Mouse (Mus musculus) midbrain, embryonic 16.5 days (tissue): ENCODE data around the gene Epha6. TPM values are rescaled to one million over a fixed set of nuclear protein-coding genes. Genes with fewer than 3 reads are reported as not detected.
A peak's percentile ranks its signal among the peaks of the same experiment; 100 is the strongest.

ENCODE experiments used
- ATAC-seq: fragments of 200-750 bp; cut with Nextera tagmentation; 2 replicates; pipeline ENCODE4 v1.8.0; 2017; ENCODE audit warnings: moderate TSS enrichment
- H3K27ac ChIP-seq: fragments of 300-500 bp; sonication (generic); 2 replicates; pipeline ENCODE4 v1.5.1; 2014; ENCODE audit warnings: mild to moderate bottlenecking, low read length, mixed read lengths
- H3K27me3 ChIP-seq: fragments of 300-500 bp; sonication (generic); 2 replicates; pipeline ENCODE4 v1.6.1; 2014; ENCODE audit warnings: low read depth, low read length, mixed read lengths; ENCODE audit not compliant: control insufficient read depth, insufficient read depth
- H3K36me3 ChIP-seq: fragments of 300-500 bp; sonication (generic); 2 replicates; pipeline ENCODE4 v1.6.1; 2014; ENCODE audit warnings: mild to moderate bottlenecking, low read length, moderate library complexity, mixed read lengths; ENCODE audit not compliant: control insufficient read depth, insufficient read depth
- H3K4me1 ChIP-seq: fragments of 300-500 bp; sonication (generic); 2 replicates; pipeline ENCODE4 v1.6.1; 2014; ENCODE audit warnings: mild to moderate bottlenecking, low read length, mixed read lengths; ENCODE audit not compliant: control insufficient read depth, insufficient read depth
- H3K4me2 ChIP-seq: fragments of 300-500 bp; sonication (generic); 2 replicates; pipeline ENCODE4 v1.6.1; 2014; ENCODE audit warnings: mild to moderate bottlenecking, low read length, mixed read lengths
- H3K4me3 ChIP-seq: fragments of 300-500 bp; sonication (generic); 2 replicates; pipeline ENCODE4 v1.5.1; 2014; ENCODE audit warnings: low read depth, mild to moderate bottlenecking, low read length, moderate library complexity, mixed read lengths
- H3K9ac ChIP-seq: fragments of 300-500 bp; sonication (generic); 2 replicates; pipeline ENCODE4 v1.6.1; 2014; ENCODE audit warnings: low read depth, low read length, mixed read lengths
- H3K9me3 ChIP-seq: fragments of 300-500 bp; sonication (generic); replicated peaks from 2 replicates; pipeline ENCODE4 v1.6.1; 2014; ENCODE audit warnings: mild to moderate bottlenecking, low read length, mixed read lengths; ENCODE audit not compliant: control insufficient read depth, poor library complexity, severe bottlenecking
- WGBS: fragments of 180-500 bp; shearing (Covaris S2); extraction: QIAGEN DNeasy Blood & Tissue Kit; methylation state at CpG from one replicate; pipeline ENCODE4 v1.1.7; 2014; 5-methylcytosine and 5-hydroxymethylcytosine counted together
- polyA plus RNA-seq: library from polyadenylated mRNA; unstranded; fragments of >200 nt; fragmentation: Nextera tagmentation; extraction: Ambion mirVana; gene quantifications from 2 replicates; pipeline ENCODE4 v1.2.1, GENCODE M21; 2015

Gene Epha6
- polyA plus RNA-seq, 1 experiment from 2014 or later, result 6.4 TPM

- Histone ChIP-seq H3K9me3 (no peaks in the 10 kb centered on the region), H3K4me3 (no peak overlapping the region), H3K27ac (no peak overlapping the region), H3K27me3 (no peaks in the 10 kb centered on the region), H3K36me3 (no peaks in the 10 kb centered on the region), H3K4me2 (no peak overlapping the region), H3K4me1 (no peaks in the 10 kb centered on the region), H3K9ac (no peak overlapping the region)
- no peak for ATAC-seq
These were observed 67.1 kb downstream of the Epha6 start for GRCm38 (mm10) chr16:60538233-60538632.

- Histone ChIP-seq H3K9ac (no peak overlapping the region), H3K36me3 (no peaks in the 10 kb centered on the region), H3K9me3 (no peaks in the 10 kb centered on the region), H3K4me1 (peaks cover 2% of the 10 kb centered on the region; the same call in 1 of the 2 replicates), H3K4me2 (no peak overlapping the region), H3K4me3 (no peak overlapping the region), H3K27ac (no peak overlapping the region), H3K27me3 (no peaks in the 10 kb centered on the region)
- WGBS, result 23% methylated on average over 3 of the region's 3 CpGs
- ATAC-seq, result no peak
These were observed 95.6 kb downstream of the Epha6 start for GRCm38 (mm10) chr16:60509707-60510106.

GRCm38 (mm10) chr16:60499567-60499966, 105.8 kb downstream of the Epha6 start:
- Histone ChIP-seq H3K4me2 (no peak overlapping the region), H3K27ac (no peak overlapping the region), H3K4me3 (no peak overlapping the region), H3K9ac (no peak overlapping the region), H3K36me3 (no peaks in the 10 kb centered on the region), H3K9me3 (no peaks in the 10 kb centered on the region), H3K27me3 (no peaks in the 10 kb centered on the region), H3K4me1 (no peaks in the 10 kb centered on the region)
- 97% methylated on average over 1 of the region's 1 CpGs for WGBS
- no peak for ATAC-seq

- no peaks in the 10 kb centered on the region for H3K4me1 ChIP-seq
- no peak overlapping the region for H3K4me3 ChIP-seq
- H3K27ac ChIP-seq, result no peak overlapping the region
- H3K4me2 ChIP-seq, result no peak overlapping the region
- H3K27me3 ChIP-seq, result no peaks in the 10 kb centered on the region
- H3K9me3 ChIP-seq, result no peaks in the 10 kb centered on the region
- H3K9ac ChIP-seq, result no peak overlapping the region
- H3K36me3 ChIP-seq, result no peaks in the 10 kb centered on the region
- no peak for ATAC-seq
These were observed 129.6 kb downstream of the Epha6 start for GRCm38 (mm10) chr16:60475776-60476175.

- WGBS, result 64% methylated on average over 7 of the region's 7 CpGs
- no peaks in the 10 kb centered on the region for H3K9me3 ChIP-seq
- H3K4me1 ChIP-seq, result no peaks in the 10 kb centered on the region
- H3K27me3 ChIP-seq, result no peaks in the 10 kb centered on the region
- no peak overlapping the region for H3K9ac ChIP-seq
- no peak overlapping the region for H3K4me2 ChIP-seq
- no peaks in the 10 kb centered on the region for H3K36me3 ChIP-seq
- H3K27ac ChIP-seq, result no peak overlapping the region
- no peak overlapping the region for H3K4me3 ChIP-seq
- peak; percentile 84; the same call in 1 of the 2 replicates for ATAC-seq
These were observed 137.0 kb downstream of the Epha6 start for GRCm38 (mm10) chr16:60468200-60468785.

GRCm38 (mm10) chr16:60435283-60435682, 170.0 kb downstream of the Epha6 start:
- H3K4me1 ChIP-seq, result no peaks in the 10 kb centered on the region
- WGBS, result 86% methylated on average over 1 of the region's 1 CpGs
- no peak for ATAC-seq

GRCm38 (mm10) chr16:60434241-60434640, 171.1 kb downstream of the Epha6 start:
- no peaks in the 10 kb centered on the region for H3K36me3 ChIP-seq
- no peak overlapping the region for H3K4me3 ChIP-seq
- no peak overlapping the region for H3K4me2 ChIP-seq
- no peaks in the 10 kb centered on the region for H3K9me3 ChIP-seq
- 62% methylated on average over 1 of the region's 1 CpGs for WGBS
- H3K27ac ChIP-seq, result no peak overlapping the region
- no peaks in the 10 kb centered on the region for H3K4me1 ChIP-seq
- H3K9ac ChIP-seq, result no peak overlapping the region
- no peaks in the 10 kb centered on the region for H3K27me3 ChIP-seq
- no peak for ATAC-seq

More at GRCm38 (mm10) chr16:60435283-60435682, 170.0 kb downstream of the Epha6 start:
- Histone ChIP-seq H3K9ac (no peak overlapping the region), H3K4me3 (no peak overlapping the region), H3K4me2 (no peak overlapping the region), H3K36me3 (no peaks in the 10 kb centered on the region), H3K27me3 (no peaks in the 10 kb centered on the region), H3K27ac (no peak overlapping the region), H3K9me3 (no peaks in the 10 kb centered on the region)

- no peaks in the 10 kb centered on the region for H3K27me3 ChIP-seq
- H3K4me3 ChIP-seq, result no peak overlapping the region
- no peak overlapping the region for H3K9ac ChIP-seq
- ATAC-seq, result 0 out of 2 replicates have a peak, but pooled peaks have one; percentile 32
- no peaks in the 10 kb centered on the region for H3K9me3 ChIP-seq
- H3K4me2 ChIP-seq, result no peak overlapping the region
- H3K36me3 ChIP-seq, result no peaks in the 10 kb centered on the region
- no peak overlapping the region for H3K27ac ChIP-seq
- WGBS, result 72% methylated on average over 3 of the region's 3 CpGs
- H3K4me1 ChIP-seq, result no peaks in the 10 kb centered on the region
These were observed 210.0 kb downstream of the Epha6 start for GRCm38 (mm10) chr16:60395306-60395705.

- Histone ChIP-seq H3K9ac (no peak overlapping the region), H3K36me3 (no peaks in the 10 kb centered on the region), H3K27ac (no peak overlapping the region), H3K9me3 (no peaks in the 10 kb centered on the region), H3K4me2 (no peak overlapping the region), H3K27me3 (no peaks in the 10 kb centered on the region), H3K4me3 (no peak overlapping the region), H3K4me1 (no peaks in the 10 kb centered on the region)
- no peak for ATAC-seq
These were observed 212.4 kb downstream of the Epha6 start for GRCm38 (mm10) chr16:60392961-60393360.
